Comparison of ENCODE assay signal across 22 mouse cellular contexts in the genomic region with DNA sequence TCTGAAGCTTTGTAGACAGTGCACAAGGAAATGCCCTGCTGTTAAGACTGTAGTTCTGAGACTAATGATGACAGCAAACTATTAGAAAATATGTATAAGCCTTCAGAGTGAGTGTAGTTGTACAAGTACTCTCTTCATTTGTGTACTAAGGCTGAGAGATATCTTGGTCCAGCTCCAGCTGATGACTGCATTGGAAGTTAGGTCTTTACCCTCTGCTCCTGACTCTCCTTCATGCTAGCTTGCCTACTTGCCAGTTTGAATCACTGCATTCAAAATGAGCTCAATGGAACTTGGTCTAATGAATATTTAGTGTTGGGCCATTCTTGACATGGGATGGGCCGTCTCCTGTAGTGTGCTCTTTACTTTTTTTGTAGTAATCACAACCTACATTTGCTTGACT.
DNase-seq lines count a peak whose midpoint lies in the region; ATAC-seq and TF ChIP-seq lines count a peak whose summit lies in the region.
"Had no signal": no experiment of that assay in that cellular context is flagged by ENCODE, and none has a peak within 500 bp of the region (broad histone marks: within the 10 kb centered on the region; RNA-seq: fewer than 3 reads in every experiment).

No protein-coding gene starts in this region.

- WGBS in forebrain, embryonic 15.5 days: 37% methylated on average over 1 of the region's 1 CpGs
- 39% methylated on average over 1 of the region's 1 CpGs for WGBS in forebrain, postnatal 0 days
- WGBS in kidney, adult 2 months: 49% methylated on average over 1 of the region's 1 CpGs
- WGBS in kidney, embryonic 16.5 days: 91% methylated on average over 1 of the region's 1 CpGs

- TF ChIP-seq POLR2A in kidney, adult 2 months (IDR thresholded peaks at IDR 0.05; ENCODE audit: low read depth, low read length): no peak
- no peak for TF ChIP-seq POLR2A in embryonic fibroblast, embryonic 13.5 days (IDR thresholded peaks at IDR 0.05; ENCODE audit: low read depth, low read length)

- ATAC-seq in forebrain, embryonic 15.5 days (replicated peaks): peak; percentile 21; the same call in 1 of the 2 replicates
- no peak for ATAC-seq in forebrain, postnatal 0 days
- no peak for ATAC-seq in kidney, embryonic 16.5 days (ENCODE audit: low FRiP score, low TSS enrichment)

- no peak overlapping the region for H3K4me2 ChIP-seq in forebrain, embryonic 15.5 days (replicated peaks)
- no peak overlapping the region for H3K4me2 ChIP-seq in forebrain, postnatal 0 days (ENCODE audit: low read depth)
- H3K4me2 ChIP-seq in kidney, embryonic 16.5 days (replicated peaks; ENCODE audit: low read depth, low read length): no peak overlapping the region
- H3K4me2 ChIP-seq: embryonic facial prominence, embryonic 15.5 days; heart, embryonic 11.5 days; limb, embryonic 12.5 days; liver, embryonic 13.5 days; lung, embryonic 15.5 days; midbrain, embryonic 12.5 days; neural tube, embryonic 12.5 days had no signal

- H3K27ac ChIP-seq in forebrain, embryonic 15.5 days (replicated peaks): no peak overlapping the region
- no peak overlapping the region for H3K27ac ChIP-seq in forebrain, postnatal 0 days (ENCODE audit: low read depth, low read length)
- no peak overlapping the region; the same call in 1 of the 2 replicates for H3K27ac ChIP-seq in kidney, adult 2 months (ENCODE audit: insufficient read depth, low read depth, low read length)
- no peak overlapping the region for H3K27ac ChIP-seq in kidney, embryonic 16.5 days (ENCODE audit: low read length)
- H3K27ac ChIP-seq in embryonic fibroblast, embryonic 13.5 days (ENCODE audit: insufficient read depth, low read length): peak overlapping the region; percentile 96; the same call in 1 of the 2 replicates
- H3K27ac ChIP-seq: embryonic facial prominence, embryonic 15.5 days; forebrain, embryonic 10.5 days; kidney, postnatal 0 days; limb, embryonic 12.5 days; liver, embryonic 13.5 days; lung, embryonic 15.5 days; midbrain, embryonic 12.5 days; neural tube, embryonic 12.5 days had no signal

- peaks cover 3% of the 10 kb centered on the region; the same call in 1 of the 2 replicates for H3K36me3 ChIP-seq in forebrain, embryonic 15.5 days
- H3K36me3 ChIP-seq in forebrain, postnatal 0 days (ENCODE audit: insufficient read depth): no peaks in the 10 kb centered on the region
- no peaks in the 10 kb centered on the region for H3K36me3 ChIP-seq in kidney, adult 2 months (ENCODE audit: control insufficient read depth, insufficient read depth, low read length)
- H3K36me3 ChIP-seq in kidney, embryonic 16.5 days (ENCODE audit: insufficient read depth, low read length): no peaks in the 10 kb centered on the region
- H3K36me3 ChIP-seq: limb, embryonic 12.5 days; liver, embryonic 13.5 days; lung, embryonic 15.5 days; neural tube, embryonic 12.5 days had no signal

- H3K4me3 ChIP-seq in forebrain, embryonic 15.5 days: no peak overlapping the region
- H3K4me3 ChIP-seq in forebrain, postnatal 0 days (ENCODE audit: low read depth, low read length): no peak overlapping the region
- H3K4me3 ChIP-seq in kidney, adult 2 months (ENCODE audit: insufficient read depth, low read depth, low read length): no peak overlapping the region
- H3K4me3 ChIP-seq in kidney, embryonic 16.5 days (ENCODE audit: low read length): no peak overlapping the region
- no peak overlapping the region for H3K4me3 ChIP-seq in embryonic fibroblast, embryonic 13.5 days (ENCODE audit: insufficient read depth, low read length)
- H3K4me3 ChIP-seq: embryonic facial prominence, embryonic 15.5 days; forebrain, embryonic 10.5 days; limb, embryonic 12.5 days; liver, embryonic 13.5 days; lung, embryonic 15.5 days; midbrain, embryonic 12.5 days; neural tube, embryonic 12.5 days had no signal

- DNase-seq in forebrain, postnatal 0 days: no peak
- peak; percentile 60 for DNase-seq in kidney, adult 2 months
- DNase-seq in lung, postnatal 36 days: peak; percentile 22
- no peak for DNase-seq in lung, postnatal 4 days
- no peak for DNase-seq in adrenal gland, postnatal 10 days
- DNase-seq: adrenal gland, adult 8-10 months; cerebellum, adult 11-12 months; cerebellum, postnatal 25 days; liver, embryonic 13.5 days; right cerebral cortex, postnatal 4 days had no signal

- H3K9ac ChIP-seq in forebrain, embryonic 15.5 days (replicated peaks): no peak overlapping the region
- no peak overlapping the region for H3K9ac ChIP-seq in forebrain, postnatal 0 days
- H3K9ac ChIP-seq in kidney, embryonic 16.5 days (replicated peaks; ENCODE audit: low read length): no peak overlapping the region
- H3K9ac ChIP-seq: embryonic facial prominence, embryonic 15.5 days; limb, embryonic 12.5 days; liver, embryonic 13.5 days; lung, embryonic 15.5 days; midbrain, embryonic 12.5 days; neural tube, embryonic 12.5 days had no signal

- no peak for TF ChIP-seq CTCF in forebrain, postnatal 0 days (IDR thresholded peaks at IDR 0.05; ENCODE audit: low read depth)
- no peak for TF ChIP-seq CTCF in kidney, adult 2 months (conservative IDR thresholded peaks at IDR 0.05; ENCODE audit: insufficient read depth, insufficient read length, low read depth, low read length)
- no peak for TF ChIP-seq CTCF in embryonic fibroblast, embryonic 13.5 days (IDR thresholded peaks at IDR 0.05; ENCODE audit: borderline replicate concordance, insufficient read depth, low read length)

- no peaks in the 10 kb centered on the region for H3K27me3 ChIP-seq in forebrain, embryonic 15.5 days
- H3K27me3 ChIP-seq in forebrain, postnatal 0 days (ENCODE audit: insufficient read depth, low read length): no peaks in the 10 kb centered on the region
- H3K27me3 ChIP-seq in kidney, adult 2 months (replicated peaks; ENCODE audit: control insufficient read depth, insufficient read depth, low read length): no peaks in the 10 kb centered on the region
- H3K27me3 ChIP-seq in kidney, embryonic 16.5 days (ENCODE audit: insufficient read depth, low read length): no peaks in the 10 kb centered on the region
- H3K27me3 ChIP-seq: CH12.LX; embryonic facial prominence, embryonic 15.5 days; limb, embryonic 12.5 days; liver, embryonic 13.5 days; lung, embryonic 15.5 days; midbrain, embryonic 12.5 days; neural tube, embryonic 12.5 days had no signal

- H3K4me1 ChIP-seq in forebrain, embryonic 15.5 days: peaks cover 28% of the 10 kb centered on the region
- H3K4me1 ChIP-seq in forebrain, postnatal 0 days (ENCODE audit: insufficient read depth): peaks cover 10% of the 10 kb centered on the region; the same call in 1 of the 2 replicates
- peaks cover 25% of the 10 kb centered on the region for H3K4me1 ChIP-seq in kidney, adult 2 months (ENCODE audit: control insufficient read depth, insufficient read depth, low read length)
- H3K4me1 ChIP-seq in kidney, embryonic 16.5 days (ENCODE audit: insufficient read depth, low read length): peaks cover 17% of the 10 kb centered on the region
- peaks cover 17% of the 10 kb centered on the region for H3K4me1 ChIP-seq in embryonic fibroblast, embryonic 13.5 days (ENCODE audit: control insufficient read depth, insufficient read depth, low read length)
- H3K4me1 ChIP-seq: liver, embryonic 13.5 days had no signal

- no peaks in the 10 kb centered on the region for H3K9me3 ChIP-seq in forebrain, embryonic 15.5 days
- no peaks in the 10 kb centered on the region for H3K9me3 ChIP-seq in forebrain, postnatal 0 days (ENCODE audit: low read length)
- H3K9me3 ChIP-seq in kidney, embryonic 16.5 days (ENCODE audit: low read length): 0 out of 2 replicates have a peak, but pooled peaks cover 2% of the 10 kb centered on the region
- H3K9me3 ChIP-seq: embryonic facial prominence, embryonic 15.5 days; limb, embryonic 12.5 days; lung, embryonic 15.5 days; midbrain, embryonic 12.5 days had no signal

Comparison
In these comparisons a context has a peak if more than half of its experiments do, and no peak if none do; other contexts are left out.
1. DNase-seq: peak in kidney, adult 2 months (single experiment) and lung, postnatal 36 days (single experiment); none in forebrain, postnatal 0 days (single experiment), lung, postnatal 4 days (0 of 2) and adrenal gland, postnatal 10 days (single experiment).